Mouse (Mus musculus) megakaryocyte, embryonic 14.5 days (primary cell): ENCODE results near the gene Rab5if.

Experiments used
- FLI1 ChIP-seq: IDR thresholded peaks from 2 replicates; pipeline ENCODE4 v1.6.1; 2012; ENCODE audit warnings: low read length, inconsistent platforms, mixed read lengths
- GATA1 ChIP-seq: IDR thresholded peaks from 3 replicates; pipeline ENCODE4 v1.6.1; 2012; ENCODE audit warnings: mixed read lengths, low read length, inconsistent platforms, borderline replicate concordance

- no peak for TF ChIP-seq GATA1
- TF ChIP-seq FLI1, result no peak
Measured at GRCm38 (mm10) chr2:156887017-156887416, 24.1 kb downstream of the Rab5if start, which contains the start of gene Sla2.
